ENCODE assay signal across 8 mouse cellular contexts in the genomic region with DNA sequence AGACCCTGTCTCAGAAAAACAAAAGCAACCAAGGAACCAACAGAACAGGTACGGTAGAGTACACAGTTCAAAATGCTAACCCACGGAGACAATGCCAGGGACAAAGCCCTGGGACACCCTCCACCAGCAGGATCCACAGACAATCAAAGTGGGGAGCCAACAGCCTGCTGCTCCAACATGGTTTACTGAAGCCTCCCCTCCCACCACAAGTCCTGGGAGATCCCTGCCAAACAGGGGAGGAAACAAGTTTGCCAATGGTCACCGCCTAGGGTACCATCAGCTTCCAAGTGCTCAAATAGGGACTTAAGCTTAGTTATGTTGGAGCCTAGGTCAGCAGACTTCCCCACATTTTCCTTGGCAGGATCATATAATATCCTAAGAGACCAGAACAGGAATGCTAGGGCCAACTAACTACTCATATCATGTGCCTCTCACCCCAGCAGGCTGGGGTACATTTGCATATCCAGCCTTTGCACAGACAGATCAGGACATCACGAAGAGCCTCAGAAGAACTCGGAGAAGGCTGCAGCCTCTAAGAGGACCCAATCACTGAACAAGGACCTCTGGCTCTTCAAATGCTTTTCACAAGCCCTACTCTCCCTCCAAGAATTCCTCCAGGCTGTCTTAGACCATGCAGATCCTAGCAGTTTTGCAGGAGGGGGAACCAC. TPM values are rescaled to one million over a fixed set of nuclear protein-coding genes. Genes with fewer than 3 reads are reported as not detected.
A peak's percentile ranks its signal among the peaks of the same experiment; 100 is the strongest.
DNase-seq lines count a peak whose midpoint lies in the region; ATAC-seq and TF ChIP-seq lines count a peak whose summit lies in the region.

No protein-coding gene starts in this region.

- H3K4me1 ChIP-seq in liver, embryonic 14.5 days (replicated peaks; ENCODE audit: control insufficient read depth in 2 of 2, insufficient read depth in 2 of 2, low read length in 1 of 2) = peaks cover 68 to 71% of the 10 kb centered on the region in 2 experiments

- H3K9me3 ChIP-seq in liver, embryonic 14.5 days (ENCODE audit: control insufficient read depth, low read length) = no peaks in the 10 kb centered on the region

- peak; percentile 90 for DNase-seq in heart, adult 11 months
- no peak for DNase-seq in heart, postnatal 25 days (ENCODE audit: low spot score)
- DNase-seq in thymus, postnatal 4 days = peak; percentile 32
- DNase-seq in thymus, postnatal 25 days = no peak
- no peak for DNase-seq in liver, embryonic 14.5 days (ENCODE audit: low read depth in 3 of 3, low spot score in 3 of 3)
- no peak for DNase-seq in cerebellum, postnatal 25 days
- DNase-seq in cerebellum, adult 11 months = no peak
- no peak for DNase-seq in B cell, adult 2 months

- WGBS in liver, embryonic 14.5 days (ENCODE audit: insufficient replicate concordance) = 42% methylated on average over 5 of the region's 5 CpGs

- H3K36me3 ChIP-seq in liver, embryonic 14.5 days (replicated peaks; ENCODE audit: control insufficient read depth, insufficient read depth, low read depth) = no peaks in the 10 kb centered on the region

- peak overlapping the region; percentile 75 for H3K4me2 ChIP-seq in liver, embryonic 14.5 days (ENCODE audit: low read depth)

- H3K4me3 ChIP-seq in liver, embryonic 14.5 days (ENCODE audit: insufficient read depth in 1 of 2, low read depth in 2 of 2, low read length in 2 of 2) = peak overlapping the region; percentile 34 to 38; a peak in 3 of 4 replicates

- peak overlapping the region; percentile 47 for H3K9ac ChIP-seq in liver, embryonic 14.5 days (replicated peaks)

- peak overlapping the region; percentile 52 for H3K27ac ChIP-seq in liver, embryonic 14.5 days

- no peak for ATAC-seq in liver, embryonic 14.5 days (ENCODE audit: insufficient read depth)

- TF ChIP-seq CTCF in liver, embryonic 14.5 days (IDR thresholded peaks at IDR 0.05; ENCODE audit: low read depth) = no peak

- no peaks in the 10 kb centered on the region for H3K27me3 ChIP-seq in liver, embryonic 14.5 days (ENCODE audit: control insufficient read depth, insufficient read depth, low read length)

- intact Hi-C loops in heart, postnatal 25 days (cut with DNase I) = loop anchor here (5.0 kb wide), 1 partner anchor 117 kb away; the partner anchor contains the start of gene Cox5a

- TF ChIP-seq EP300 in liver, embryonic 14.5 days (IDR thresholded peaks at IDR 0.05; ENCODE audit: low read depth) = no peak

RNA-seq across cellular contexts. Expression of gene Csk, which starts 13.6 kb away (rescaled TPM):
- total RNA-seq in heart, postnatal 25 days (2021) = 10 to 100 TPM; 23.5 to 27.4 TPM
- 22.7 and 26.3 TPM in 2 replicates for polyA plus RNA-seq in liver, embryonic 14.5 days (2012; rRNA removed)
- 11.1 and 13.8 TPM in 2 replicates for polyA plus RNA-seq in liver, embryonic 14.5 days (2014; fragmentation: Nextera tagmentation; extraction: Ambion mirVana)

RNA-seq across cellular contexts. Expression of gene Lman1l, which starts 19.2 kb away (rescaled TPM):
- not detected for total RNA-seq in heart, postnatal 25 days (2021)
- not detected in 2 replicates for polyA plus RNA-seq in liver, embryonic 14.5 days (2012; rRNA removed)
- not detected in 2 replicates for polyA plus RNA-seq in liver, embryonic 14.5 days (2014; fragmentation: Nextera tagmentation; extraction: Ambion mirVana)

RNA-seq across cellular contexts. Expression of gene Cplx3, which starts 33.7 kb away (rescaled TPM):
- not detected for total RNA-seq in heart, postnatal 25 days (2021)
- not detected in 2 replicates for polyA plus RNA-seq in liver, embryonic 14.5 days (2012; rRNA removed)
- not detected in 2 replicates for polyA plus RNA-seq in liver, embryonic 14.5 days (2014; fragmentation: Nextera tagmentation; extraction: Ambion mirVana)

RNA-seq across cellular contexts. Expression of gene Cyp1a2, which starts 43.7 kb away (rescaled TPM):
- not detected for total RNA-seq in heart, postnatal 25 days (2021)
- polyA plus RNA-seq in liver, embryonic 14.5 days (2012; rRNA removed) = 0.06 and 0.11 TPM in 2 replicates
- polyA plus RNA-seq in liver, embryonic 14.5 days (2014; fragmentation: Nextera tagmentation; extraction: Ambion mirVana) = 0.11 and 0.18 TPM in 2 replicates

RNA-seq across cellular contexts. Expression of gene Cyp1a1, which starts 47.9 kb away (rescaled TPM):
- under 1 TPM in 1 of 2 experiments, not detected in 1; 0.08 TPM for total RNA-seq in heart, postnatal 25 days (2021)
- 0.13 and 0.15 TPM in 2 replicates for polyA plus RNA-seq in liver, embryonic 14.5 days (2012; rRNA removed)
- polyA plus RNA-seq in liver, embryonic 14.5 days (2014; fragmentation: Nextera tagmentation; extraction: Ambion mirVana) = not detected in 2 replicates

Comparison
In these comparisons a context has a peak if more than half of its experiments do, and no peak if none do; other contexts are left out.
1. DNase-seq: peak in heart, adult 11 months (single experiment) and thymus, postnatal 4 days (single experiment); none in heart, postnatal 25 days (single experiment), thymus, postnatal 25 days (single experiment), liver, embryonic 14.5 days (0 of 3), cerebellum, postnatal 25 days (0 of 2), cerebellum, adult 11 months (single experiment) and B cell, adult 2 months (0 of 2).